Mouse (Mus musculus): ENCODE data around the gene Top1.

DNA sequence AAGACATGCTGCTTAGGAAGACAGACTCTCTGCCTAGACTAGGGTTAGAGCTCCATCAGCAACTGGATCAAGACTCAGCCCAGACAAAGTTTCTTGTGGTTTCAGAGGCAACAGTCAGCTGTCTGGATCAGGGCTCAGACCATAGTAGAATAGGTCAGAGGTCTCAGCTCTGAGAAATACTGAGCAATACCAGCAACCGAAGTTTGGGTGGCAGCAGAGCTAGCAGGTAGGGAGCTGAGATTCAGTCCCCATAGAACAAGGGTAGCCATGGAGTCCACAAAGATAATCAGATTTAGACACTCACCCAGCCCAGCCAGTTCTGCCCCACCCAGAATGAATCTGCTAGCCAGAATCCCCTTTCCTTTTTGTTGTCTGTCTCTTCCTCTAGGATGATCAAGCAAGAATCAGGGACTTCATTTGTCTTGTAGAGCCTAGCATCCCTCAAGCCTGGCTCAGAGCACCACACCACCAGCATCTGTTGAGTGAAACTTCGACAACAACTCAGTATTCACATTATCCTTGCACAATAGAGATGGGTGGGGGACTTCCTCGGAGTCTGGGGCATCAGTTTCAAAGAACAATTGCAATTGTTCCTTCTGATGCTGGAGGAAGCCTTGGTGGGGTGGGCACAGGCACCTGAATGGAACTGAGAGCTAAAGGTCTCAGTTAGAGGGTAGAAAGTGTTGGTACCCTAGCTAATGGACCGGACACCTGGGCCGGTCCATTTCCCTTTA, 32.3 kb upstream of the Top1 start:
- TF ChIP-seq CTCF (IDR thresholded peaks at IDR 0.05; ENCODE audit: extremely low read depth, insufficient read length, insufficient replicate concordance, low read depth, low read length) (no peak), POLR2A (IDR thresholded peaks at IDR 0.05; ENCODE audit: low read depth, low read length) (no peak)
